Mouse (Mus musculus) hindbrain, embryonic 15.5 days (tissue): Measurements from ENCODE around the gene Nkx3-2. TPM values are rescaled to one million over a fixed set of nuclear protein-coding genes. Genes with fewer than 3 reads are reported as not detected.
A peak's percentile ranks its signal among the peaks of the same experiment; 100 is the strongest.

ENCODE experiments used
- ATAC-seq: fragments of 200-750 bp; cut with Nextera tagmentation; 2 replicates; pipeline ENCODE4 v1.8.0; 2017; ENCODE audit warnings: low read depth, moderate number of reproducible peaks, moderate TSS enrichment; ENCODE audit not compliant: low FRiP score
- H3K27ac ChIP-seq: fragments of 300-500 bp; sonication (generic); replicated peaks from 2 replicates; pipeline ENCODE4 v1.5.1; 2015; ENCODE audit warnings: mild to moderate bottlenecking, inconsistent platforms
- H3K27me3 ChIP-seq: fragments of 300-500 bp; sonication (generic); 2 replicates; pipeline ENCODE4 v1.6.1; 2015; ENCODE audit warnings: control low read depth, inconsistent platforms
- H3K36me3 ChIP-seq: fragments of 300-500 bp; sonication (generic); 2 replicates; pipeline ENCODE4 v1.6.1; 2015; ENCODE audit warnings: control low read depth, inconsistent platforms
- H3K4me1 ChIP-seq: fragments of 300-500 bp; sonication (generic); replicated peaks from 2 replicates; pipeline ENCODE4 v1.6.1; 2015; ENCODE audit warnings: control low read depth, inconsistent platforms
- H3K4me2 ChIP-seq: fragments of 300-500 bp; sonication (generic); 2 replicates; pipeline ENCODE4 v1.6.1; 2015; ENCODE audit warnings: moderate library complexity, mild to moderate bottlenecking, inconsistent platforms
- H3K4me3 ChIP-seq: fragments of 300-500 bp; sonication (generic); 2 replicates; pipeline ENCODE4 v1.5.1; 2015; ENCODE audit warnings: mild to moderate bottlenecking, inconsistent platforms
- H3K9ac ChIP-seq: fragments of 300-500 bp; sonication (generic); 2 replicates; pipeline ENCODE4 v1.6.1; 2015; ENCODE audit warnings: inconsistent platforms
- H3K9me3 ChIP-seq: fragments of 300-500 bp; sonication (generic); 2 replicates; pipeline ENCODE4 v1.6.1; 2016; ENCODE audit warnings: control low read depth, inconsistent platforms
- WGBS: fragments of 180-500 bp; shearing (Covaris S2); methylation state at CpG from one replicate; pipeline ENCODE4 v1.1.7; 2015; 5-methylcytosine and 5-hydroxymethylcytosine counted together
- polyA plus RNA-seq: library from polyadenylated mRNA; unstranded; fragments of >200 nt; fragmentation: Nextera tagmentation; extraction: Ambion mirVana; gene quantifications from 2 replicates; pipeline ENCODE4 v1.2.1, GENCODE M21; 2015

Nkx3-2 gene
- polyA plus RNA-seq, result not detected in 2 replicates

DNA sequence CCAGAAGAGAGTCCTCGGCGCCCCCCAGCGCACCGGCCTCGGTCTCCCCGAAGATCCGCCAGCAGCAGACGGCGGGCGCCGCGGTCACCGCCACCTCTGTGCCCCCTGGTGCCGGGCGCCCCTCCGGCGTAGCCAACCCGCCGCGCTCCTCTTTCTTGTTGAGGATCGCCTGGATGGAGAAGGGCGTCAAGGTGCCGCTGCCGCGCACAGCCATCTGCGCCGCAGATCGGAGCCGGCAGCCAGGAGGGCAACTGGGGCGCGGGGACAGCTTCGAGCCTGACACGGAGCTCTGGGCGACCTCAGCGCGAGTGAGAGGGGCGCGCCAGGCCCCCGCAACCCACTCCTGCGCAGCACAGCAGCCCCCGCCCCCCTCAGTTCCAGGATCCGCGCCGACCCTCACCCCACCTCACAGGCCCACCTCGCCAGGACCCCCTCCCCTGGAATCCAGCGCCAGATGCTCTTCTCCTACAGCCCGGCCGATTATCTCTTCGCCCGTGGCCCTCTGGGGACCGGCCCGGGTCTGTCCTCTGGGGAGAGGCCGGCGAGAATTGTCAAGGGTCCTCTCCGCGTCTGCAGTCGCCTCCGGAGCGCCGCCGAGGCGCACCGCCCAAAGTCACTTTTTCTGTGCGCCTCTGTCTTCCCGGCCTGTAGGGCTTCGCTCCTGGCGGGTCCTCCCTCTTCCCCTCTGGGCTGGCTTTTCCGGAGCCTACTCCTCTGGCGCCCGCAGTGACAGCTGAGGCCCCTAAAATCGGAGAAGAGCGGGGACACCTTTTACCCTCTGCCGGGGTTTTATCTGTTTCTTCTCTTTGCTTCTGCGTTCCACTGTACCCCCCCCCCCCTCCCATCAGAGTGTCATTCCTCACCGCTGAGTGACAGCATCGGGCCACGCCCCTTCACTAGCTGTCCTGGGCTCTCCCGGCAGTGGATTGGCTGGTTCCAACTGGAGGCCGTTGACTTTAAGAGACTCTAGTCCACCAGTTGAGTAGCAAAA lies at the start of gene Nkx3-2:
Gene Nkx3-2 (minus strand): TSS at position 771 of the 991 bp plus-strand sequence.
- H3K9ac ChIP-seq, result no peak within 1 kb of the TSS
- H3K4me2 ChIP-seq, result peak within 1 kb of the TSS; percentile 64
- H3K9me3 ChIP-seq, result no peaks in the 10 kb centered on the region
- H3K36me3 ChIP-seq, result no peaks in the 10 kb centered on the region
- peak; percentile 30; the same call in 1 of the 2 replicates for ATAC-seq
- peaks cover 39% of the 10 kb centered on the region for H3K4me1 ChIP-seq
- H3K27ac ChIP-seq, result no peak within 1 kb of the TSS
- peaks cover 86% of the 10 kb centered on the region for H3K27me3 ChIP-seq
- peak within 1 kb of the TSS; percentile 33 for H3K4me3 ChIP-seq
- under 1% methylated on average over 70 of the region's 79 CpGs for WGBS

DNA sequence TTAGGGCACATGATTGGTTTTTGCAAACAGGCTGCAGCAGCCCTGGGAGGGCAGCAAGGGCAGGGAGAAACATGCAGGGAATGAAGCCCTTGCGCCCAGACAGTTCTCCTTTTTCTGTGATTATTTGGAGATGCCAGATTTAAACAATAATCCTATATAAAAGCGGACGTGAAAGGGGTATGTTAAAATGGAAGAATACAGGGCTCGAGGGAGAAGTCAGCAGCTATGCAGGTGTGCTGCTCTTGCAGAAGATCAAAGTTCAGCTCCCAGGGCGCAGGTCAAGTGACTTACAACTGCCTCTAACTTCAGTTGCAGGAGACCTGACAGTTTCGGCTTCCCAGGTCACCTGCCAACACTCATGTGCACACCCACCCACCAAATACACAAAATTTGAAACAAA lies 48.2 kb upstream of the Nkx3-2 start:
- H3K4me1 ChIP-seq, result no peaks in the 10 kb centered on the region
- H3K4me2 ChIP-seq, result no peak overlapping the region
- H3K27me3 ChIP-seq, result no peaks in the 10 kb centered on the region
- no peak for ATAC-seq
- no peak overlapping the region for H3K9ac ChIP-seq
- H3K36me3 ChIP-seq, result peaks cover 78% of the 10 kb centered on the region
- no peak overlapping the region for H3K4me3 ChIP-seq
- 90% methylated on average over 6 of the region's 6 CpGs for WGBS
- H3K9me3 ChIP-seq, result no peaks in the 10 kb centered on the region
- H3K27ac ChIP-seq, result no peak overlapping the region

DNA sequence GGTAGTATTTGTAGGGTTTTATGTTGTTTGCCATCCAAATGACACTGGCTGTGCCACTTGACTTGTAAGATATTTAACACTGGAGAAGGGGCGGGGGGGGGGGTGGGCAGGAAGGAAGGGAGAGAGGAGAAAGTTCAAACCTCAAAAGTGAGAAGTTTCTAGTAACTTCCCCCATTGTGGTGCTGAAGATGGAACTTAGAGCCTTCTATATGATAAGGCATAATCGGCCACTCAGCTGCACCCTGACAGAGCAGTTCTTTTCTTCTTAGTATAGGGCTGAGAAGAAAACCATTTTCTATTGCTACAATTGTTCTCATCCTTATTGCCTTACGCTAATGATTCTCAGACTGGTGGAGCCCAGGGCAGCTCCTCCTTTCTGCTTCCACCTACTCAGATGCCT lies 47.0 kb upstream of the Nkx3-2 start:
- Histone ChIP-seq H3K4me1 (no peaks in the 10 kb centered on the region), H3K27ac (no peak overlapping the region), H3K4me3 (no peak overlapping the region), H3K9ac (no peak overlapping the region), H3K4me2 (no peak overlapping the region), H3K9me3 (no peaks in the 10 kb centered on the region), H3K27me3 (no peaks in the 10 kb centered on the region), H3K36me3 (peaks cover 78% of the 10 kb centered on the region)
- WGBS, result 88% methylated on average over 3 of the region's 3 CpGs
- no peak for ATAC-seq

DNA sequence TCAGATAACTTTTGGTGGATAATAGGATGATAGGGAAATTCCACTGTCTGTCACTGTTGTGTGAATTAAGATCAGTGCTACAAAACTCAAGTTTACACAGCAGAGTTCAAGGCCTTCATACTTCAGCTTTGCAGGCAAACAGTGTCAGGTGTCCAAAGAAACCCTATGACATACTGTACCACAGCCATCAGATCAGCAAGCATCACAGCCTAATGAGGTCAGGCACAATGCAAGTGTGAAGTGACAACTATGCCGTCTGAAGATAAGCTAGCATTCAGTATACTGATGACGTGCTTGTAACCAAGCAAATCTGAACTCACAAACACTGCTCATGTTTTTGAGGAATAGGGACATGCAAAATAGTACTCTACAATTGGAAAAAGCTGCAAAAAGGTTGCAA lies 43.1 kb upstream of the Nkx3-2 start:
- Histone ChIP-seq H3K9me3 (no peaks in the 10 kb centered on the region), H3K4me1 (no peaks in the 10 kb centered on the region), H3K4me3 (no peak overlapping the region), H3K9ac (no peak overlapping the region), H3K4me2 (no peak overlapping the region), H3K27ac (no peak overlapping the region), H3K27me3 (no peaks in the 10 kb centered on the region), H3K36me3 (peaks cover 77% of the 10 kb centered on the region)
- WGBS, result 95% methylated on average over 2 of the region's 2 CpGs
- ATAC-seq, result no peak

DNA sequence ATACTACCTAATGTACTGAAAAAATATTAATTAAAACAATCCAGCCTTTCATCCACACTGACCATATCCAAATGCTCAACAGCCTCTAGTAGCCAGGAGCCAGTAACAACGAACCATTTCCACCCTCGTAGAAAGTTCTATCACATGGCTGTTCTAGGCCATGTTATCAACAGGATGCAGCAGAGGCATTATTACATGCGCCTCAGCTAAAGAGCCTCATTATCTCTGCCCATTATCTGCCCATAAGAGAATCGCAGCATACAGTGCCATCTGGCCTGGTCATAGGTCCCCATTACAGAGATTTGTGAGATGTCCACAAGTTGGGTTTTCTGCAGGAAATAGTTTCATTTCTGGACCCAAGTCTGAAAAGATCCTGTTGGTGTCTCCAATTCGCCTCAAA lies 41.9 kb upstream of the Nkx3-2 start:
- no peak overlapping the region for H3K4me3 ChIP-seq
- no peak overlapping the region for H3K4me2 ChIP-seq
- WGBS, result 89% methylated on average over 5 of the region's 5 CpGs
- no peaks in the 10 kb centered on the region for H3K4me1 ChIP-seq
- H3K27me3 ChIP-seq, result no peaks in the 10 kb centered on the region
- H3K36me3 ChIP-seq, result peaks cover 65% of the 10 kb centered on the region
- H3K27ac ChIP-seq, result no peak overlapping the region
- no peak overlapping the region for H3K9ac ChIP-seq
- ATAC-seq, result no peak
- H3K9me3 ChIP-seq, result no peaks in the 10 kb centered on the region

DNA sequence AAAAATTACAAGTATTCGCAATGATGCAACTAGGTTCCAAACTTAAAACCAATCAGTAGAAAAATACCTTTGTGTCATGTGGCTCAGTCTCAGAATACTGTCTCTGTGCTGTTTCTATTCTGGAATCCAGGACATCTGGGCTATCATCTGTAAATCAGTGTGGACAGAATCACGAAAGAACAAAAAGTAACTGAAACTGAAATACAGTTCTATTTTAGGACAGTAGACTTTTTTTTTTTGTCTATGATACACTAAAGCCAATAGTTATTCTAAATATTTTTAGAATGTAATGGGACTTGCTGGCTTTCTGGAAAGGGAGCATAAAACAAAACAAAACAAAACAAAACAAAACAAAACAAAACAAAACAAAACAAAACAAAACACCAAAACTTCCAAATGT lies 40.8 kb upstream of the Nkx3-2 start:
- Histone ChIP-seq H3K9ac (no peak overlapping the region), H3K27me3 (no peaks in the 10 kb centered on the region), H3K27ac (no peak overlapping the region), H3K36me3 (peaks cover 64% of the 10 kb centered on the region), H3K4me2 (no peak overlapping the region), H3K4me1 (no peaks in the 10 kb centered on the region), H3K9me3 (no peaks in the 10 kb centered on the region), H3K4me3 (no peak overlapping the region)
- WGBS, result 94% methylated on average over 2 of the region's 2 CpGs
- ATAC-seq, result no peak

DNA sequence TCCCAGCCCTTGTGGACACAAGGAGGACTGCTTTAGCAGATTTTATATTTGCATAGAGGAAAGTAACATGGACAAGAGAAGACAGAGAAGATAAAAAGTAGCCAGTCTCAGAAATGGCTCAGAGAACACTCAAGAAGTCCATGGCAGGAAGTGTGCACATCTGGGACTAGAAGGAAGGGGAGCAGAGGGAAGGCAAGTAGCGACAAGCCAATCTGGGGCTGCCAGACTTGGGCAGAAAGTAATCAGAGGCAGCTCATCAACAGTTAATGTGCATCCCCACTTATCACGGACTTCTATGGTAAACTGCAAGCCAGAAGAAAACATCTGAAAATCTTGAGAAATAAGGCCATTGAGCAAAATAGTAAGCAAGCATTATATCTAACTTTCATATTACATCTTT lies 40.3 kb upstream of the Nkx3-2 start:
- Histone ChIP-seq H3K27ac (no peak overlapping the region), H3K36me3 (peaks cover 63% of the 10 kb centered on the region), H3K4me2 (no peak overlapping the region), H3K27me3 (no peaks in the 10 kb centered on the region), H3K9me3 (no peaks in the 10 kb centered on the region), H3K4me1 (no peaks in the 10 kb centered on the region), H3K4me3 (no peak overlapping the region), H3K9ac (no peak overlapping the region)
- WGBS, result 87% methylated on average over 2 of the region's 2 CpGs
- no peak for ATAC-seq

DNA sequence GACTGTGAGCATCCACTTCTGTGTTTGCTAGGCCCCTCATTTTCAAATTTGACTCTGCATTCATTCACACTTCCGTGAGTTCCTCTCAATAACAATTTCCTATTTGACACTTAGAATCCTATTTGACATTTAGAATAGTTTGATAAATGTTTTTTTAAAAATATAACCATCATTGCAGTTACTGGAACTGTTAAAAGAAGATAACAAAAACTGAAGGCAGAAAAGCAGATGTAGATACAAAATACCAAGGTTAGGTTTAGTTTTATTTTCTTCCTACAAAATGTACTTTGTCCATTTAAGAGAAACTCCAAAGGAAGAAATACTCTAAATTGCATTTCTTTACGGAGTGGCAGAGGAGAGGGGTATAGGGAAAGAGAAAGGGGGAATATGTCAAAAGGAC lies 37.3 kb upstream of the Nkx3-2 start:
- H3K4me3 ChIP-seq, result no peak overlapping the region
- H3K9ac ChIP-seq, result no peak overlapping the region
- no peaks in the 10 kb centered on the region for H3K4me1 ChIP-seq
- no peaks in the 10 kb centered on the region for H3K9me3 ChIP-seq
- no peak for ATAC-seq
- H3K27ac ChIP-seq, result no peak overlapping the region
- WGBS, result 91% methylated on average over 2 of the region's 2 CpGs
- no peaks in the 10 kb centered on the region for H3K27me3 ChIP-seq
- no peak overlapping the region for H3K4me2 ChIP-seq
- H3K36me3 ChIP-seq, result peaks cover 54% of the 10 kb centered on the region

DNA sequence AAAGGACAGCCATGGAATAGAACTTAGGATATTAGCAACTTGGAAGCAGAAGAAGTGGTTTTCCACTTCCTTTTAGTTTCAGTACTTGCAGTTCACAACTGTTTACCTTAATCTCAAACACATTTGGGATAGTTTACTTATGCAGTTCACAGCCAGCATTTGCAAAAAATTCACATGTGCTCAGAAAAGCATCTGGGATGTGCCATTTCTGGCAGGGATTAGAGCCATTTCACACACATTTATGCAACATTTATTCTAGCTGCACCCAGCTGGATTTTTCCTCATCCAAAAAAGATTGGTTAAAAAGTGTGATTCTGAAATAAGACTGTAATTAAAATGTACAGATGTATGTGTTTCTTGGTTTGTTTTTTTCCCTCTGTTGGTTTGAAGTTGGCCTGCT lies 30.1 kb upstream of the Nkx3-2 start:
- peaks cover 52% of the 10 kb centered on the region for H3K36me3 ChIP-seq

DNA sequence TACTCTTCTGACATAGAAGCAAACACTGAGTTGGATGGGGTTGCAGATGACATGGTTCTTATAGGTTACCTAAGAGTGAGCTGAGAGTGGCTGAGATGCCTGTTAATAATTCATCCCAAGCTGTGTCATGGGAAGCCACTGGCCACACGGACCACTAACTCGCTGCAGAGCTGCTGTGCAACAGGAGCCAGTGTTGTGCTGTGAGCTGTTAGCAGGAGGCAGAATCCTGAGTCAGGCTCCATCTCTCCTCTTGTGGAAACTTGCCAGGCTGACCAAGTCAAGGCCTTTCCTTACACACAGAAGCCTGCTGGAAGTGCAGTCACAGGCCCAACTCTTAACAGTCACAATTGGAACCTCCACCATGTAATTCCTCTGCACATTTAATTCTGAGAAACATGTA lies 26.2 kb upstream of the Nkx3-2 start:
- Histone ChIP-seq H3K36me3 (peaks cover 65% of the 10 kb centered on the region), H3K4me1 (no peaks in the 10 kb centered on the region), H3K4me3 (no peak overlapping the region), H3K4me2 (no peak overlapping the region), H3K27me3 (no peaks in the 10 kb centered on the region), H3K9ac (no peak overlapping the region), H3K27ac (no peak overlapping the region), H3K9me3 (no peaks in the 10 kb centered on the region)
- no peak for ATAC-seq
- 88% methylated on average over 2 of the region's 2 CpGs for WGBS

More for the DNA sequence above, 30.1 kb upstream of the Nkx3-2 start:
- no peak for ATAC-seq
- Histone ChIP-seq H3K4me3 (no peak overlapping the region), H3K9ac (no peak overlapping the region), H3K9me3 (no peaks in the 10 kb centered on the region), H3K27me3 (no peaks in the 10 kb centered on the region), H3K27ac (no peak overlapping the region), H3K4me1 (no peaks in the 10 kb centered on the region), H3K4me2 (no peak overlapping the region)

DNA sequence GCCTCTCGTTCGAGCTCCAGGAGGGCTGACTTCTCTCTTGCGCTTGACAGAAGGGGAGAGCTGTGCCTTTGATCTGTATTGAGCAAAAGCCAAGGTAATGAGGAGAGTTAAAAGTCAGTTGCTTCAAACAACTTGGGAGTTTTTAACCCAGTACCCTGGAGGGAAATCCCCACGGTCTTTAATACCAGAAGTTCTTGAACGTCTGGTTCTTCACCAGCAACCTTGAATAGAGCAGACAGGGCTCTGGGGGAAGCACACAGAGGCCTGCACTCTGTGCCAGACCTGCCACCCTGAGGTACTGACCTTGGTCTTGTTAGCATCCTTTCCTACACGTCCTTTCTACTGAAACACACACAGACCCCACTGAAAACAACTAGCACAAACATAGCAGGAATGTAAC lies 24.6 kb upstream of the Nkx3-2 start:
- Histone ChIP-seq H3K4me1 (no peaks in the 10 kb centered on the region), H3K36me3 (peaks cover 61% of the 10 kb centered on the region), H3K4me3 (no peak overlapping the region), H3K4me2 (no peak overlapping the region), H3K27ac (no peak overlapping the region), H3K9me3 (no peaks in the 10 kb centered on the region), H3K27me3 (no peaks in the 10 kb centered on the region), H3K9ac (no peak overlapping the region)
- 81% methylated on average over 6 of the region's 6 CpGs for WGBS
- no peak for ATAC-seq

DNA sequence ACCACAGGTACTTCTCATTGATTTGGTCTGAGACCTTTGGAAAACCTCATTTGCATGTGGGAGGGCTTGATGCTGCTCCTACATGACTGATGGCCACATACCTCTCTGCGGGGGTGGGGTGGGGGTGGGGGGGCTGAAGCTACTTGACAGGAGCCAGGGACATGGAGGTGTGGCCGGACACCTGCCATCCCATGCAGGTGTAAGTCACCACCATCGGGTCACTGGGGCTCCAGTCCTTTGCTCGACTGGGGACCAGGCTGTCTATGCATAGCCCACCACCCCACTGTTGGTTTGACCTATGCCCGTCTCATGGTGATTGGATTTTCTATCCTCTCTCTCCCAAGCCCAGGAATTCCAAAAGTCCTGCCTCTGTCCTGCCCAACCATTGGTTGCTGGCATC lies 17.6 kb upstream of the Nkx3-2 start:
- Histone ChIP-seq H3K27me3 (no peaks in the 10 kb centered on the region), H3K36me3 (peaks cover 22% of the 10 kb centered on the region), H3K27ac (no peak overlapping the region), H3K4me1 (no peaks in the 10 kb centered on the region), H3K9me3 (no peaks in the 10 kb centered on the region), H3K4me3 (no peak overlapping the region), H3K9ac (no peak overlapping the region), H3K4me2 (no peak overlapping the region)
- WGBS, result 91% methylated on average over 5 of the region's 5 CpGs
- 0 out of 2 replicates have a peak, but pooled peaks have one; percentile 34 for ATAC-seq
